Mouse (Mus musculus) Muller cell, postnatal 12 days (primary cell): ENCODE measurements around the gene Pamr1.
A peak's percentile ranks its signal among the peaks of the same experiment; 100 is the strongest.

ENCODE experiments used
- DNase-seq: peaks from one replicate; pipeline ENCODE4 v3.0.0-alpha.2; 2015; ENCODE audit errors: inconsistent ontology term

Pamr1 gene

GRCm38 (mm10) chr2:102549611-102550266, at the start of gene Pamr1:
Gene Pamr1 (plus strand): TSS chr2:102550012.
- DNase-seq: peak; percentile 49

GRCm38 (mm10) chr2:102507633-102508032, 42.2 kb upstream of the Pamr1 start:
- DNase-seq: peak; percentile 95

- no peak for DNase-seq
Observed at GRCm38 (mm10) chr2:102508154-102508553, 41.7 kb upstream of the Pamr1 start.

- no peak for DNase-seq
Observed at GRCm38 (mm10) chr2:102519956-102520355, 29.9 kb upstream of the Pamr1 start.

GRCm38 (mm10) chr2:102527563-102527962, 22.2 kb upstream of the Pamr1 start:
- DNase-seq: no peak

GRCm38 (mm10) chr2:102533437-102533836, 16.4 kb upstream of the Pamr1 start:
- DNase-seq: no peak

- DNase-seq: no peak
Observed at GRCm38 (mm10) chr2:102536766-102537165, 13.0 kb upstream of the Pamr1 start.

- no peak for DNase-seq
Observed at GRCm38 (mm10) chr2:102540438-102541230, 9.2 kb upstream of the Pamr1 start.

GRCm38 (mm10) chr2:102541404-102542125, 8.2 kb upstream of the Pamr1 start:
- DNase-seq: no peak

GRCm38 (mm10) chr2:102543961-102544719, 5.7 kb upstream of the Pamr1 start:
- DNase-seq: peak; percentile 82

- no peak for DNase-seq
Observed at GRCm38 (mm10) chr2:102550910-102551582, 1.2 kb downstream of the Pamr1 start.

- no peak for DNase-seq
Observed at GRCm38 (mm10) chr2:102551594-102551993, 1.8 kb downstream of the Pamr1 start.

GRCm38 (mm10) chr2:102552095-102552537, 2.3 kb downstream of the Pamr1 start:
- DNase-seq: no peak

GRCm38 (mm10) chr2:102557085-102557484, 7.3 kb downstream of the Pamr1 start:
- DNase-seq: peak; percentile 64

- DNase-seq: no peak
Observed at GRCm38 (mm10) chr2:102558965-102559364, 9.2 kb downstream of the Pamr1 start.

GRCm38 (mm10) chr2:102563848-102564247, 14.0 kb downstream of the Pamr1 start:
- no peak for DNase-seq

GRCm38 (mm10) chr2:102579248-102579647, 29.4 kb downstream of the Pamr1 start:
- no peak for DNase-seq

- DNase-seq: peak; percentile 20
Observed at GRCm38 (mm10) chr2:102589977-102590376, 40.2 kb downstream of the Pamr1 start.

- DNase-seq: peak; percentile 40
Observed at GRCm38 (mm10) chr2:102594535-102594934, 44.7 kb downstream of the Pamr1 start.

- DNase-seq: no peak
Observed at GRCm38 (mm10) chr2:102595395-102596130, 45.8 kb downstream of the Pamr1 start.
